Mouse (Mus musculus) liver, postnatal 0 days (tissue): Measurements from ENCODE around the gene Hnrnpa0. TPM values are rescaled to one million over a fixed set of nuclear protein-coding genes. Genes with fewer than 3 reads are reported as not detected.
"Not testable (repeated sequence)": the region's sequence is repeated elsewhere in the genome, so short reads cannot be mapped to it uniquely, and the experiment has no call there.

Experiments used
- ATAC-seq: fragments of 200-750 bp; cut with Nextera tagmentation; 2 replicates; pipeline ENCODE4 v1.8.0; 2017; ENCODE audit warnings: mild to moderate bottlenecking, moderate library complexity
- DNase-seq: peaks from one replicate; pipeline ENCODE4 v3.0.0-alpha.2; 2016
- H3K27ac ChIP-seq: fragments of 300-500 bp; sonication (generic); 2 replicates; pipeline ENCODE4 v1.5.1; 2014; ENCODE audit warnings: antibody characterized with exemption, moderate library complexity, mild to moderate bottlenecking, low read depth
- H3K27me3 ChIP-seq: fragments of 300-500 bp; sonication (generic); 2 replicates; pipeline ENCODE4 v1.6.1; 2014; ENCODE audit warnings: low read length, control low read depth, mixed read lengths; ENCODE audit not compliant: insufficient read depth
- H3K36me3 ChIP-seq: fragments of 300-500 bp; sonication (generic); replicated peaks from 2 replicates; pipeline ENCODE4 v1.6.1; 2014; ENCODE audit warnings: mild to moderate bottlenecking, control low read depth, low read length, moderate library complexity, mixed read lengths; ENCODE audit not compliant: insufficient read depth
- H3K4me1 ChIP-seq: fragments of 300-500 bp; sonication (generic); 2 replicates; pipeline ENCODE4 v1.6.1; 2014; ENCODE audit warnings: antibody characterized with exemption, mild to moderate bottlenecking, control low read depth; ENCODE audit not compliant: insufficient read depth
- H3K4me2 ChIP-seq: fragments of 300-500 bp; sonication (generic); 2 replicates; pipeline ENCODE4 v1.6.1; 2014; ENCODE audit warnings: low read depth, mild to moderate bottlenecking, low read length, moderate library complexity, mixed read lengths
- H3K4me3 ChIP-seq: fragments of 300-500 bp; sonication (generic); 2 replicates; pipeline ENCODE4 v1.5.1; 2014; ENCODE audit warnings: low read depth, low read length
- H3K9ac ChIP-seq: fragments of 300-500 bp; sonication (generic); replicated peaks from 2 replicates; pipeline ENCODE4 v1.6.1; 2014; ENCODE audit warnings: mild to moderate bottlenecking, moderate library complexity
- H3K9me3 ChIP-seq: fragments of 300-500 bp; sonication (generic); 2 replicates; pipeline ENCODE4 v1.6.1; 2016; ENCODE audit warnings: mild to moderate bottlenecking, control low read depth, low read length, mixed read lengths
- CTCF ChIP-seq: sonication (generic); IDR thresholded peaks from 2 replicates; pipeline ENCODE4 v1.5.1; 2016; ENCODE audit warnings: antibody characterized with exemption, low read depth
- EP300 ChIP-seq: IDR thresholded peaks from 2 replicates; pipeline ENCODE4 v1.6.1; 2016; ENCODE audit warnings: antibody characterized with exemption, low read depth, mild to moderate bottlenecking
- WGBS: fragments of 180-500 bp; shearing (Covaris S2); extraction: QIAGEN DNeasy Blood & Tissue Kit; methylation state at CpG from one replicate; pipeline ENCODE4 v1.1.7; 2014; ENCODE audit not compliant: insufficient replicate concordance; 5-methylcytosine and 5-hydroxymethylcytosine counted together
- polyA plus RNA-seq: library from polyadenylated mRNA; unstranded; fragments of >200 nt; fragmentation: Nextera tagmentation; extraction: Ambion mirVana; gene quantifications from 2 replicates; pipeline ENCODE4 v1.2.1, GENCODE M21; 2015

Hnrnpa0 gene
- polyA plus RNA-seq, 1 experiment from 2014 or later, result 11.0 TPM

GRCm38 (mm10) chr13:58149033-58149558 is 20.7 kb upstream of the Hnrnpa0 start:
- WGBS, result 47% methylated on average over 5 of the region's 5 CpGs
- TF ChIP-seq EP300 (no peak), CTCF (peak; percentile 73)
- Histone ChIP-seq H3K36me3 (no peaks in the 10 kb centered on the region), H3K27ac (0 out of 2 replicates have a peak overlapping the region, but pooled peaks have one; percentile 34), H3K4me2 (peak overlapping the region; percentile 80), H3K9me3 (no peaks in the 10 kb centered on the region), H3K27me3 (no peaks in the 10 kb centered on the region), H3K4me3 (peak overlapping the region; percentile 46), H3K9ac (peak overlapping the region; percentile 58; the same call in 1 of the 2 replicates), H3K4me1 (peaks cover 7% of the 10 kb centered on the region)
- DNase-seq (no peak), ATAC-seq (peak; percentile 60)

- no peaks in the 10 kb centered on the region for H3K9me3 ChIP-seq
- H3K36me3 ChIP-seq, result no peaks in the 10 kb centered on the region
- H3K4me2 ChIP-seq, result peak overlapping the region; percentile 80
- H3K4me3 ChIP-seq, result peak overlapping the region; percentile 46
- WGBS, result 3% methylated on average over 17 of the region's 17 CpGs
- TF ChIP-seq CTCF (no peak), EP300 (no peak)
- H3K27ac ChIP-seq, result peak overlapping the region; percentile 34; the same call in 1 of the 2 replicates
- ATAC-seq, result peak; percentile 93
- peaks cover 7% of the 10 kb centered on the region for H3K4me1 ChIP-seq
- DNase-seq, result peak; percentile 75
- H3K9ac ChIP-seq, result peak overlapping the region; percentile 58
- no peaks in the 10 kb centered on the region for H3K27me3 ChIP-seq
These were observed 20.0 kb upstream of the Hnrnpa0 start for GRCm38 (mm10) chr13:58148256-58148831.

GRCm38 (mm10) chr13:58147760-58148159 is 19.4 kb upstream of the Hnrnpa0 start:
- H3K9me3 ChIP-seq, result no peaks in the 10 kb centered on the region
- no peak overlapping the region for H3K27ac ChIP-seq
- 85% methylated on average over 1 of the region's 1 CpGs for WGBS
- no peaks in the 10 kb centered on the region for H3K27me3 ChIP-seq
- ATAC-seq (no peak), DNase-seq (no peak)
- H3K4me3 ChIP-seq, result no peak overlapping the region
- no peaks in the 10 kb centered on the region for H3K36me3 ChIP-seq
- TF ChIP-seq EP300, result no peak
- no peak for TF ChIP-seq CTCF
- H3K4me1 ChIP-seq, result peaks cover 7% of the 10 kb centered on the region
- H3K4me2 ChIP-seq, result peak overlapping the region; percentile 80; the same call in 1 of the 2 replicates
- H3K9ac ChIP-seq, result no peak overlapping the region

GRCm38 (mm10) chr13:58146603-58147002 is 18.2 kb upstream of the Hnrnpa0 start:
- not testable (repeated sequence) for H3K4me1 ChIP-seq, H3K9me3 ChIP-seq, H3K4me2 ChIP-seq, H3K4me3 ChIP-seq, H3K36me3 ChIP-seq, H3K9ac ChIP-seq, H3K27me3 ChIP-seq, DNase-seq, ATAC-seq, H3K27ac ChIP-seq
- 94% methylated on average over 8 of the region's 8 CpGs for WGBS

- Histone ChIP-seq H3K4me3 (no peak overlapping the region), H3K9me3 (no peaks in the 10 kb centered on the region), H3K4me1 (peaks cover 9% of the 10 kb centered on the region), H3K9ac (no peak overlapping the region), H3K27ac (no peak overlapping the region), H3K36me3 (no peaks in the 10 kb centered on the region), H3K27me3 (no peaks in the 10 kb centered on the region), H3K4me2 (no peak overlapping the region)
- 75% methylated on average over 3 of the region's 3 CpGs for WGBS
- ATAC-seq, result no peak
- DNase-seq, result no peak
- TF ChIP-seq CTCF, result 0 out of 2 replicates have a peak, but pooled peaks have one; percentile 16
- no peak for TF ChIP-seq EP300
These were observed 3.3 kb upstream of the Hnrnpa0 start for GRCm38 (mm10) chr13:58131692-58132091.

- Histone ChIP-seq H3K27ac (peak overlapping the region; percentile 99), H3K4me1 (peaks cover 11% of the 10 kb centered on the region), H3K4me3 (peak overlapping the region; percentile 96), H3K4me2 (peak overlapping the region; percentile 74), H3K9me3 (no peaks in the 10 kb centered on the region), H3K27me3 (no peaks in the 10 kb centered on the region), H3K36me3 (peaks cover 5% of the 10 kb centered on the region; the same call in 1 of the 2 replicates), H3K9ac (peak overlapping the region; percentile 99)
- 19% methylated on average over 4 of the region's 4 CpGs for WGBS
- TF ChIP-seq EP300 (no peak), CTCF (0 out of 2 replicates have a peak, but pooled peaks have one; percentile 4)
- DNase-seq (no peak), ATAC-seq (no peak)
These were observed 1.4 kb upstream of the Hnrnpa0 start for GRCm38 (mm10) chr13:58129687-58130246.
